Mouse (Mus musculus): ENCODE measurements around the gene Dffb.

DNA sequence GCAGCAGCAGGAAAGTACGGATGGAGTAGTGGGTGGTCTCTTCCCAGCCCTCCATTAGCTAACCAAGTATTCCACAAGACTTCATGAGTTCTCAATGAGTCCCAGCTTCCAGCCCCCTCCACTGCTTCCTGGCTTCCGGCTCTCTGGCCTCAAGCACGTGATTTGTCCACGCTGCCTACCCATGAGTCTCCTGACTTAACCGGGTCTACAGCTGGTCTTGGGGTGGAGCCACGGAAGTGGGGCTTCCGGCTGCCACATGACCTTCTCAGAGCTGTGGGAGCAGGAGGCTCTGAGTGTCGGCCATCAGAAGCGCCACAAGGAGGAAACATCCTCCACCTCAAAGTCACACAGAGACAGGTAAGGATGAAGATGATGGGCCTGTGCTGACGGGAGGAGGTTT, 45.5 kb downstream of the Dffb start:
- TF ChIP-seq GATA1 (IDR thresholded peaks at IDR 0.05; ENCODE audit: borderline replicate concordance, low read length) (no peak), FLI1 (IDR thresholded peaks at IDR 0.05; ENCODE audit: low read length) (no peak)

Measured in megakaryocyte, embryonic 14.5 days (primary cell).